In the genomic region with DNA sequence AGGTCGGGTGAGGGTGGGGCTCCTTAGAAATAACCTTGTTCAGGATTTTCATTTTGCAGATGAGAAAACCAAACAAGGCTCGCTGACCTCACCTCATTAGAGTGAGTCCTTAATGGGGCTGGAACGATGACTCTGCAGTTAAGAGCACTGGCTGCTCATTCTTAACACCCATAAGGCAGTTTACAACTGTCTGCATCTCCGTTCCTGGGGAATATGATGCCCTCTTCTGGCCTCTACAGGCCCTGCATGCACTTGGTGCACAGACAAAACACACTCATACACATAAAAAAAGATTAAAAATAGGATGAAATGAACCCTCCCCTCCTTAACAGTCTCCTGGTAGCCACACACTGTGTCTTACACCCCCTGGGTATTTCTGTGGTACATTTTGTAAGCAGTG, we compare ENCODE assay signal across 11 mouse cellular contexts. TPM values are rescaled to one million over a fixed set of nuclear protein-coding genes. Genes with fewer than 3 reads are reported as not detected.
DNase-seq lines count a peak whose midpoint lies in the region; ATAC-seq lines count a peak whose summit lies in the region.
"Had no signal": no experiment of that assay in that cellular context is flagged by ENCODE, and none has a peak within 500 bp of the region (broad histone marks: within the 10 kb centered on the region; RNA-seq: fewer than 3 reads in every experiment).

No protein-coding gene starts in this region.

- ATAC-seq in limb, embryonic 11.5 days (ENCODE audit: insufficient number of reproducible peaks, low FRiP score, low TSS enrichment, low read depth) = no peak

- no peak overlapping the region for H3K4me2 ChIP-seq in limb, embryonic 11.5 days (ENCODE audit: low read depth, severe bottlenecking)
- H3K4me2 ChIP-seq: hindbrain, embryonic 12.5 days; kidney, embryonic 15.5 days had no signal

- no peaks in the 10 kb centered on the region for H3K4me1 ChIP-seq in limb, embryonic 11.5 days (ENCODE audit: control insufficient read depth, insufficient read depth, low read length)
- no peaks in the 10 kb centered on the region for H3K4me1 ChIP-seq in limb, embryonic 10.5 days
- H3K4me1 ChIP-seq: kidney, embryonic 15.5 days had no signal

- no peak overlapping the region for H3K4me3 ChIP-seq in limb, embryonic 11.5 days (ENCODE audit: low read depth, low read length)
- H3K4me3 ChIP-seq in limb, embryonic 10.5 days = no peak overlapping the region
- H3K4me3 ChIP-seq: hindbrain, embryonic 12.5 days; kidney, embryonic 15.5 days had no signal

- peak; percentile 16 to 28 for DNase-seq in cerebellum, postnatal 10 days
- no peak for DNase-seq in cerebellum, adult 18-20 months
- DNase-seq in limb, embryonic 11.5 days (ENCODE audit: low spot score) = peak; percentile 28
- DNase-seq in limb, embryonic 10.5 days (ENCODE audit: low spot score) = no peak
- peak; percentile 12 for DNase-seq in 3T3-L1 (ENCODE audit: low read depth, low spot score)
- DNase-seq in ZHBTc4 (ENCODE audit: low read depth, low spot score) = peak; percentile 66
- no peak for DNase-seq in spleen, postnatal 4 days (ENCODE audit: low spot score in 2 of 2)
- DNase-seq in right cerebral cortex, adult 2 months (ENCODE audit: low spot score in 2 of 2) = no peak
- DNase-seq: lung, postnatal 14 days had no signal

- no peaks in the 10 kb centered on the region for H3K9me3 ChIP-seq in limb, embryonic 11.5 days (ENCODE audit: control insufficient read depth, low read length)
- H3K9me3 ChIP-seq in limb, embryonic 10.5 days (replicated peaks) = no peaks in the 10 kb centered on the region
- H3K9me3 ChIP-seq: hindbrain, embryonic 12.5 days; kidney, embryonic 15.5 days had no signal

- 40% methylated on average over 4 of the region's 4 CpGs for WGBS in limb, embryonic 11.5 days
- 50% methylated on average over 4 of the region's 4 CpGs for WGBS in limb, embryonic 10.5 days

- H3K27ac ChIP-seq in limb, embryonic 11.5 days (replicated peaks; ENCODE audit: low read depth, low read length) = no peak overlapping the region
- H3K27ac ChIP-seq in limb, embryonic 10.5 days = no peak overlapping the region
- H3K27ac ChIP-seq: hindbrain, embryonic 12.5 days; kidney, embryonic 15.5 days had no signal

- H3K27me3 ChIP-seq in limb, embryonic 11.5 days (ENCODE audit: control insufficient read depth, insufficient read depth, low read length) = no peaks in the 10 kb centered on the region
- no peaks in the 10 kb centered on the region for H3K27me3 ChIP-seq in limb, embryonic 10.5 days (ENCODE audit: low read depth, poor library complexity, severe bottlenecking)
- H3K27me3 ChIP-seq: hindbrain, embryonic 12.5 days; kidney, embryonic 15.5 days had no signal

- no peaks in the 10 kb centered on the region for H3K36me3 ChIP-seq in limb, embryonic 11.5 days (ENCODE audit: control insufficient read depth, insufficient read depth, low read length)
- no peaks in the 10 kb centered on the region for H3K36me3 ChIP-seq in limb, embryonic 10.5 days
- H3K36me3 ChIP-seq: hindbrain, embryonic 12.5 days; kidney, embryonic 15.5 days had no signal

- H3K9ac ChIP-seq in limb, embryonic 11.5 days (ENCODE audit: low read length) = no peak overlapping the region
- H3K9ac ChIP-seq: hindbrain, embryonic 12.5 days; kidney, embryonic 15.5 days had no signal

RNA-seq across cellular contexts. Expression of gene Gm11492, which starts 38.5 kb away (rescaled TPM):
- not detected in 2 replicates for polyA plus RNA-seq in limb, embryonic 11.5 days (2014; fragmentation: Nextera tagmentation; extraction: Ambion mirVana)
- polyA plus RNA-seq in limb, embryonic 10.5 days (2016; fragmentation: Nextera tagmentation; extraction: Ambion mirVana) = not detected in 2 replicates
- polyA plus RNA-seq: hindbrain, embryonic 12.5 days; kidney, embryonic 15.5 days had no signal

RNA-seq across cellular contexts. Expression of gene Sept4, which starts 40.7 kb away (rescaled TPM):
- 5.3 and 5.5 TPM in 2 replicates for polyA plus RNA-seq in limb, embryonic 11.5 days (2014; fragmentation: Nextera tagmentation; extraction: Ambion mirVana)
- polyA plus RNA-seq in limb, embryonic 10.5 days (2016; fragmentation: Nextera tagmentation; extraction: Ambion mirVana) = 4.8 and 6.0 TPM in 2 replicates

Comparison
In these comparisons a context has a peak if more than half of its experiments do, and no peak if none do; other contexts are left out.
1. DNase-seq: peak in cerebellum, postnatal 10 days (2 of 2), limb, embryonic 11.5 days (single experiment), 3T3-L1 (single experiment) and ZHBTc4 (single experiment); none in cerebellum, adult 18-20 months (0 of 2), limb, embryonic 10.5 days (single experiment), spleen, postnatal 4 days (0 of 2) and right cerebral cortex, adult 2 months (0 of 2).